Mouse (Mus musculus): Measurements from ENCODE around the gene Rtkn. TPM values are rescaled to one million over a fixed set of nuclear protein-coding genes. Genes with fewer than 3 reads are reported as not detected.

Rtkn gene
- total RNA-seq, 1 experiment: 20.0 TPM

GRCm38 (mm10) chr6:83179390-83180117, 44.3 kb downstream of the Rtkn start:
- Histone ChIP-seq H3K4me3 (ENCODE audit: insufficient read depth in 1 of 2, low read depth in 1 of 2, low read length in 2 of 2, poor library complexity in 1 of 2, severe bottlenecking in 1 of 2) (no peak overlapping the region), H3K27ac (ENCODE audit: insufficient read depth, low read depth, low read length, poor library complexity, severe bottlenecking) (no peak overlapping the region), H3K9ac (ENCODE audit: insufficient read depth, low read depth, low read length, poor library complexity, severe bottlenecking) (no peak overlapping the region), H3K4me1 (ENCODE audit: control insufficient read depth in 2 of 2, insufficient read depth in 2 of 2, low read length in 2 of 2, poor library complexity in 1 of 2) (no peaks in the 10 kb centered on the region), H3K36me3 (ENCODE audit: control insufficient read depth, insufficient read depth, low read length, poor library complexity, severe bottlenecking) (peaks cover 1% of the 10 kb centered on the region), H3K9me3 (ENCODE audit: control insufficient read depth, insufficient read depth, low read depth, low read length) (no peaks in the 10 kb centered on the region)
- TF ChIP-seq CHD2 (IDR thresholded peaks at IDR 0.05; ENCODE audit: low read depth, low read length) (no peak), MAFK (IDR thresholded peaks at IDR 0.05; ENCODE audit: insufficient read depth, low read depth, low read length) (no peak), ZC3H11A (IDR thresholded peaks at IDR 0.05; ENCODE audit: borderline replicate concordance, low read depth, low read length) (no peak), ZNF384 (IDR thresholded peaks at IDR 0.05; ENCODE audit: low read depth, low read length) (no peak), HCFC1 (IDR thresholded peaks at IDR 0.05; ENCODE audit: borderline replicate concordance, insufficient read depth, low read length) (no peak)
- in situ Hi-C loops (cut with MboI; ENCODE audit: low sequenced_read_pairs in 2 of 2, unreplicated experiment in 2 of 2): no loop called here
- DNase-seq (ENCODE audit: low read depth, low spot score): no peak

GRCm38 (mm10) chr6:83180605-83181004, 45.3 kb downstream of the Rtkn start:
- H3K9ac ChIP-seq (ENCODE audit: insufficient read depth, low read depth, low read length, poor library complexity, severe bottlenecking): no peak overlapping the region
- in situ Hi-C loops (cut with MboI; ENCODE audit: low sequenced_read_pairs in 2 of 2, unreplicated experiment in 2 of 2): no loop called here
- H3K36me3 ChIP-seq (ENCODE audit: control insufficient read depth, insufficient read depth, low read length, poor library complexity, severe bottlenecking): peaks cover 1% of the 10 kb centered on the region
- H3K9me3 ChIP-seq (ENCODE audit: control insufficient read depth, insufficient read depth, low read depth, low read length): no peaks in the 10 kb centered on the region
- H3K4me1 ChIP-seq (ENCODE audit: control insufficient read depth in 2 of 2, insufficient read depth in 2 of 2, low read length in 2 of 2, poor library complexity in 1 of 2): no peaks in the 10 kb centered on the region
- TF ChIP-seq HCFC1 (IDR thresholded peaks at IDR 0.05; ENCODE audit: borderline replicate concordance, insufficient read depth, low read length) (no peak), MAFK (IDR thresholded peaks at IDR 0.05; ENCODE audit: insufficient read depth, low read depth, low read length) (no peak), ZNF384 (IDR thresholded peaks at IDR 0.05; ENCODE audit: low read depth, low read length) (no peak), ZC3H11A (IDR thresholded peaks at IDR 0.05; ENCODE audit: borderline replicate concordance, low read depth, low read length) (no peak), CHD2 (IDR thresholded peaks at IDR 0.05; ENCODE audit: low read depth, low read length) (no peak)
- no peak overlapping the region for H3K4me3 ChIP-seq (ENCODE audit: insufficient read depth in 1 of 2, low read depth in 1 of 2, low read length in 2 of 2, poor library complexity in 1 of 2, severe bottlenecking in 1 of 2)
- no peak overlapping the region for H3K27ac ChIP-seq (ENCODE audit: insufficient read depth, low read depth, low read length, poor library complexity, severe bottlenecking)
- no peak for DNase-seq (ENCODE audit: low read depth, low spot score)

GRCm38 (mm10) chr6:83184858-83185435, 49.7 kb downstream of the Rtkn start:
- H3K4me3 ChIP-seq (ENCODE audit: insufficient read depth in 1 of 2, low read depth in 1 of 2, low read length in 2 of 2, poor library complexity in 1 of 2, severe bottlenecking in 1 of 2): no peak overlapping the region
- TF ChIP-seq MAFK (IDR thresholded peaks at IDR 0.05; ENCODE audit: insufficient read depth, low read depth, low read length) (no peak), ZNF384 (IDR thresholded peaks at IDR 0.05; ENCODE audit: low read depth, low read length) (no peak), ZC3H11A (IDR thresholded peaks at IDR 0.05; ENCODE audit: borderline replicate concordance, low read depth, low read length) (no peak), CHD2 (IDR thresholded peaks at IDR 0.05; ENCODE audit: low read depth, low read length) (no peak), HCFC1 (IDR thresholded peaks at IDR 0.05; ENCODE audit: borderline replicate concordance, insufficient read depth, low read length) (no peak)
- H3K9ac ChIP-seq (ENCODE audit: insufficient read depth, low read depth, low read length, poor library complexity, severe bottlenecking): no peak overlapping the region
- no peaks in the 10 kb centered on the region for H3K9me3 ChIP-seq (ENCODE audit: control insufficient read depth, insufficient read depth, low read depth, low read length)
- in situ Hi-C loops (cut with MboI; ENCODE audit: low sequenced_read_pairs in 2 of 2, unreplicated experiment in 2 of 2): no loop called here
- peaks cover 1% of the 10 kb centered on the region for H3K36me3 ChIP-seq (ENCODE audit: control insufficient read depth, insufficient read depth, low read length, poor library complexity, severe bottlenecking)
- H3K27ac ChIP-seq (ENCODE audit: insufficient read depth, low read depth, low read length, poor library complexity, severe bottlenecking): no peak overlapping the region
- peaks cover 0 to 2% of the 10 kb centered on the region in 2 experiments; a peak in 2 of 4 replicates for H3K4me1 ChIP-seq (ENCODE audit: control insufficient read depth in 2 of 2, insufficient read depth in 2 of 2, low read length in 2 of 2, poor library complexity in 1 of 2)
- DNase-seq (ENCODE audit: low read depth, low spot score): no peak

- H3K9ac ChIP-seq (ENCODE audit: insufficient read depth, low read depth, low read length, poor library complexity, severe bottlenecking): no peak overlapping the region
- DNase-seq (ENCODE audit: low read depth, low spot score): peak; percentile 69
- in situ Hi-C loops (cut with MboI; ENCODE audit: low sequenced_read_pairs in 2 of 2, unreplicated experiment in 2 of 2): no loop called here
- H3K27ac ChIP-seq (ENCODE audit: insufficient read depth, low read depth, low read length, poor library complexity, severe bottlenecking): no peak overlapping the region
- peaks cover 0 to 2% of the 10 kb centered on the region in 2 experiments; a peak in 3 of 4 replicates for H3K4me1 ChIP-seq (ENCODE audit: control insufficient read depth in 2 of 2, insufficient read depth in 2 of 2, low read length in 2 of 2, poor library complexity in 1 of 2)
- H3K4me3 ChIP-seq (ENCODE audit: insufficient read depth in 1 of 2, low read depth in 1 of 2, low read length in 2 of 2, poor library complexity in 1 of 2, severe bottlenecking in 1 of 2): peak overlapping the region; percentile 31 to 33; a peak in 1 of 4 replicates
- TF ChIP-seq ZNF384 (IDR thresholded peaks at IDR 0.05; ENCODE audit: low read depth, low read length) (no peak), ZC3H11A (IDR thresholded peaks at IDR 0.05; ENCODE audit: borderline replicate concordance, low read depth, low read length) (no peak), HCFC1 (IDR thresholded peaks at IDR 0.05; ENCODE audit: borderline replicate concordance, insufficient read depth, low read length) (no peak), CHD2 (IDR thresholded peaks at IDR 0.05; ENCODE audit: low read depth, low read length) (no peak), MAFK (IDR thresholded peaks at IDR 0.05; ENCODE audit: insufficient read depth, low read depth, low read length) (no peak)
- H3K36me3 ChIP-seq (ENCODE audit: control insufficient read depth, insufficient read depth, low read length, poor library complexity, severe bottlenecking): peaks cover 5% of the 10 kb centered on the region
- no peaks in the 10 kb centered on the region for H3K9me3 ChIP-seq (ENCODE audit: control insufficient read depth, insufficient read depth, low read depth, low read length)
These were observed 50.9 kb downstream of the Rtkn start for GRCm38 (mm10) chr6:83185895-83186861.

All from ES-E14 (cell line).